Mouse (Mus musculus) liver, postnatal 0 days (tissue): ENCODE measurements at regions not wholly inside any gene's neighbourhood (a gene's known extent, or its start where the extent isn't known, plus 50 kb on each side); places are given as distances from the start of the nearest gene placed in this dataset.

Experiments used
- CTCF ChIP-seq: sonication (generic); IDR thresholded peaks from 2 replicates; pipeline ENCODE4 v1.5.1; 2016; ENCODE audit warnings: antibody characterized with exemption, low read depth
- EP300 ChIP-seq: IDR thresholded peaks from 2 replicates; pipeline ENCODE4 v1.6.1; 2016; ENCODE audit warnings: antibody characterized with exemption, low read depth, mild to moderate bottlenecking

- TF ChIP-seq CTCF = no peak
- no peak for TF ChIP-seq EP300
Observed at GRCm38 (mm10) chr19:27022917-27023316, 137.2 kb downstream of the Gm815 start.
